Mouse (Mus musculus) G1E (cell line): ENCODE results near the gene Rnf214.

ENCODE experiments used
- CTCF ChIP-seq: IDR thresholded peaks from 2 replicates; pipeline ENCODE4 v1.5.1; 2012; ENCODE audit warnings: low read depth, low read length, inconsistent platforms, mixed read lengths
- GATA1 ChIP-seq: IDR thresholded peaks from 2 replicates; pipeline ENCODE4 v1.6.1; 2012; ENCODE audit warnings: borderline replicate concordance, low read length, inconsistent platforms, mixed read lengths
- GATA2 ChIP-seq: IDR thresholded peaks from 2 replicates; pipeline ENCODE4 v1.6.1; 2012; ENCODE audit warnings: low read depth, low read length, inconsistent platforms, borderline replicate concordance
- POLR2AphosphoS5 ChIP-seq: IDR thresholded peaks from 2 replicates; pipeline ENCODE4 v1.6.1; 2012; ENCODE audit warnings: low read depth, low read length, inconsistent platforms; ENCODE audit not compliant: insufficient replicate concordance
- TAL1 ChIP-seq: conservative IDR thresholded peaks from 2 replicates; pipeline ENCODE4 v1.6.1; 2012; ENCODE audit warnings: low read depth, low read length, inconsistent platforms, mixed read lengths

DNA sequence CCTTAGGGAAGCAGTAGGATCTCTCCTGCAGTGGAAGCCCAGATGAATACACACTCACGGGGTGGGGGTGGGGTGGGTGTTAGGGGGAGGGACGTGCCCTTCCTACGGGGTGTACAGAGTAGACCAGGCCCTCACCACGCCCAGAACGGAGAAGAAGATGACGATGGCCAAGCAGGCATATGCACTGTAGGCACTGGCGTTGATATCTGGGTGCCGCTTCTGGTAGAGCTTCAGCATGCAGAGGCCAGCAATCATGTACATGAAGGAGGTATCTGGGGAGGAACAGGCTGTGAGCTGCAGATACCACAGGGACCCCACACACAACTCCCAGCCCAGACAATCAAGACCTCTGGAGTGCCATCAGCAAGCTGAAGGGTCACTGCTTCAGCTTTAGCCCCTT lies 36.2 kb upstream of the Rnf214 start:
- TF ChIP-seq TAL1 (no peak), POLR2AphosphoS5 (no peak), CTCF (no peak), GATA1 (no peak), GATA2 (no peak)
